ENCODE assay signal across 8 mouse cellular contexts in genomic region chr13:70643408-70644082, GRCm38 (mm10). TPM values are rescaled to one million over a fixed set of nuclear protein-coding genes. Genes with fewer than 3 reads are reported as not detected.
DNase-seq lines count a peak whose midpoint lies in the region; ATAC-seq and TF ChIP-seq lines count a peak whose summit lies in the region.

No protein-coding gene starts in this region.

- no peak overlapping the region for H3K9ac ChIP-seq in forebrain, embryonic 11.5 days (ENCODE audit: low read length)
- H3K9ac ChIP-seq in limb, embryonic 12.5 days (replicated peaks) = no peak overlapping the region
- no peak overlapping the region for H3K9ac ChIP-seq in midbrain, postnatal 0 days (replicated peaks; ENCODE audit: low read length, poor library complexity, severe bottlenecking)
- H3K9ac ChIP-seq in stomach, embryonic 16.5 days (ENCODE audit: low read length) = no peak overlapping the region

- H3K4me3 ChIP-seq in forebrain, embryonic 11.5 days (ENCODE audit: low read depth, low read length) = no peak overlapping the region
- H3K4me3 ChIP-seq in limb, embryonic 12.5 days (replicated peaks) = no peak overlapping the region
- no peak overlapping the region for H3K4me3 ChIP-seq in midbrain, postnatal 0 days (ENCODE audit: low read depth, low read length)
- no peak overlapping the region for H3K4me3 ChIP-seq in stomach, embryonic 16.5 days (replicated peaks; ENCODE audit: low read length)

- peak; percentile 94 for TF ChIP-seq CTCF in midbrain, postnatal 0 days (IDR thresholded peaks at IDR 0.05)

- no peaks in the 10 kb centered on the region for H3K9me3 ChIP-seq in forebrain, embryonic 11.5 days (ENCODE audit: control insufficient read depth, low read length)
- H3K9me3 ChIP-seq in limb, embryonic 12.5 days = no peaks in the 10 kb centered on the region
- H3K9me3 ChIP-seq in midbrain, postnatal 0 days (ENCODE audit: low read length) = no peaks in the 10 kb centered on the region
- no peaks in the 10 kb centered on the region for H3K9me3 ChIP-seq in stomach, embryonic 16.5 days (replicated peaks; ENCODE audit: control insufficient read depth, low read length)

- peak; percentile 31 for DNase-seq in ovary, postnatal 10 days (ENCODE audit: low spot score)
- no peak for DNase-seq in ovary, adult 18-20 months (ENCODE audit: low spot score)
- DNase-seq in c-Kit-positive CD71-positive TER-119-negative erythroid progenitor cells, embryonic 14.5 days (ENCODE audit: low read depth) = peak; percentile 56
- peak; percentile 79 for DNase-seq in forebrain, embryonic 11.5 days (ENCODE audit: low spot score)
- DNase-seq in midbrain, postnatal 0 days (ENCODE audit: low spot score) = peak; percentile 81

- WGBS in forebrain, embryonic 11.5 days = 21% methylated on average over 10 of the region's 10 CpGs
- WGBS in limb, embryonic 12.5 days = 20% methylated on average over 10 of the region's 10 CpGs
- WGBS in midbrain, postnatal 0 days = 19% methylated on average over 10 of the region's 10 CpGs
- WGBS in stomach, embryonic 16.5 days = 18% methylated on average over 10 of the region's 10 CpGs

- no peaks in the 10 kb centered on the region for H3K36me3 ChIP-seq in forebrain, embryonic 11.5 days (ENCODE audit: control insufficient read depth, insufficient read depth, low read length)
- H3K36me3 ChIP-seq in limb, embryonic 12.5 days = no peaks in the 10 kb centered on the region
- no peaks in the 10 kb centered on the region for H3K36me3 ChIP-seq in midbrain, postnatal 0 days (ENCODE audit: insufficient read depth, low read length)
- H3K36me3 ChIP-seq in stomach, embryonic 16.5 days (ENCODE audit: control insufficient read depth, insufficient read depth, low read length) = no peaks in the 10 kb centered on the region

- ATAC-seq in forebrain, embryonic 11.5 days (replicated peaks; ENCODE audit: low FRiP score) = peak; percentile 69; the same call in 1 of the 2 replicates
- peak; percentile 78 for ATAC-seq in inflammation-experienced regulatory T-cells, adult 6 months
- ATAC-seq in limb, embryonic 12.5 days (ENCODE audit: insufficient number of reproducible peaks, insufficient read depth, low FRiP score, low TSS enrichment, low read depth) = peak; percentile 56; the same call in 1 of the 2 replicates
- ATAC-seq in midbrain, postnatal 0 days (ENCODE audit: low FRiP score) = peak; percentile 34; the same call in 1 of the 2 replicates
- peak; percentile 42; the same call in 1 of the 2 replicates for ATAC-seq in stomach, embryonic 16.5 days (ENCODE audit: insufficient read depth, low FRiP score)

- H3K4me1 ChIP-seq in forebrain, embryonic 11.5 days (replicated peaks; ENCODE audit: control insufficient read depth, insufficient read depth, low read length) = no peaks in the 10 kb centered on the region
- H3K4me1 ChIP-seq in limb, embryonic 12.5 days (replicated peaks) = no peaks in the 10 kb centered on the region
- no peaks in the 10 kb centered on the region for H3K4me1 ChIP-seq in midbrain, postnatal 0 days (ENCODE audit: insufficient read depth, low read length)
- H3K4me1 ChIP-seq in stomach, embryonic 16.5 days (ENCODE audit: control insufficient read depth, insufficient read depth, low read length) = peaks cover 6% of the 10 kb centered on the region

- no peak overlapping the region for H3K27ac ChIP-seq in forebrain, embryonic 11.5 days (ENCODE audit: low read depth, low read length)
- no peak overlapping the region for H3K27ac ChIP-seq in limb, embryonic 12.5 days
- H3K27ac ChIP-seq in midbrain, postnatal 0 days (ENCODE audit: low read depth, low read length) = no peak overlapping the region
- no peak overlapping the region for H3K27ac ChIP-seq in stomach, embryonic 16.5 days (ENCODE audit: low read length)

- H3K27me3 ChIP-seq in forebrain, embryonic 11.5 days (ENCODE audit: control insufficient read depth, insufficient read depth, low read length) = no peaks in the 10 kb centered on the region
- H3K27me3 ChIP-seq in limb, embryonic 12.5 days = no peaks in the 10 kb centered on the region
- H3K27me3 ChIP-seq in midbrain, postnatal 0 days (ENCODE audit: insufficient read depth, low read length) = no peaks in the 10 kb centered on the region
- no peaks in the 10 kb centered on the region for H3K27me3 ChIP-seq in stomach, embryonic 16.5 days (ENCODE audit: control insufficient read depth, insufficient read depth, low read length)

- no peak overlapping the region for H3K4me2 ChIP-seq in forebrain, embryonic 11.5 days (ENCODE audit: low read depth, low read length, severe bottlenecking)
- no peak overlapping the region for H3K4me2 ChIP-seq in limb, embryonic 12.5 days
- H3K4me2 ChIP-seq in midbrain, postnatal 0 days (ENCODE audit: low read depth, low read length, poor library complexity, severe bottlenecking) = no peak overlapping the region
- no peak overlapping the region for H3K4me2 ChIP-seq in stomach, embryonic 16.5 days (ENCODE audit: low read depth, low read length)

RNA-seq across cellular contexts. Expression of gene Ice1, which starts 6.1 kb away (rescaled TPM):
- 33.2 and 34.9 TPM in 2 replicates for polyA plus RNA-seq in forebrain, embryonic 11.5 days (2014; fragmentation: Nextera tagmentation; extraction: Ambion mirVana)
- 10 to 100 TPM; 11.1 to 28.4 (median 20.2) TPM for polyA plus RNA-seq in inflammation-experienced regulatory T-cells, adult 6 months (2017; shearing (Covaris generic))
- polyA plus RNA-seq in limb, embryonic 12.5 days (2016; fragmentation: Nextera tagmentation; extraction: Ambion mirVana) = 30.9 and 32.7 TPM in 2 replicates
- 77.4 and 88.7 TPM in 2 replicates for total RNA-seq in midbrain, postnatal 0 days (2014; rRNA removed)
- polyA plus RNA-seq in midbrain, postnatal 0 days (2015; fragmentation: Nextera tagmentation; extraction: Ambion mirVana) = 23.5 and 25.4 TPM in 2 replicates
- 15.2 and 15.8 TPM in 2 replicates for polyA plus RNA-seq in stomach, embryonic 16.5 days (2015; fragmentation: Nextera tagmentation; extraction: Ambion mirVana)
